Mouse (Mus musculus) midbrain, embryonic 12.5 days (tissue): ENCODE measurements at regions not wholly inside any gene's neighbourhood (a gene's known extent, or its start where the extent isn't known, plus 50 kb on each side); places are given as distances from the start of the nearest gene placed in this dataset.

Experiments used
- ATAC-seq: fragments of 200-750 bp; cut with Nextera tagmentation; 2 replicates; pipeline ENCODE4 v1.8.0; 2017; ENCODE audit warnings: low read depth, moderate TSS enrichment, moderate library complexity; ENCODE audit not compliant: low FRiP score
- H3K27ac ChIP-seq: fragments of 300-500 bp; sonication (generic); replicated peaks from 2 replicates; pipeline ENCODE4 v1.5.1; 2016; ENCODE audit warnings: mild to moderate bottlenecking
- H3K27me3 ChIP-seq: fragments of 300-500 bp; sonication (generic); 2 replicates; pipeline ENCODE4 v1.6.1; 2016; ENCODE audit warnings: mild to moderate bottlenecking
- H3K36me3 ChIP-seq: fragments of 300-500 bp; sonication (generic); 2 replicates; pipeline ENCODE4 v1.6.1; 2016
- H3K4me1 ChIP-seq: fragments of 300-500 bp; sonication (generic); 2 replicates; pipeline ENCODE4 v1.6.1; 2016
- H3K4me2 ChIP-seq: fragments of 300-500 bp; sonication (generic); replicated peaks from 2 replicates; pipeline ENCODE4 v1.6.1; 2016; ENCODE audit warnings: mild to moderate bottlenecking, moderate library complexity
- H3K4me3 ChIP-seq: fragments of 300-500 bp; sonication (generic); 2 replicates; pipeline ENCODE4 v1.5.1; 2016; ENCODE audit warnings: mild to moderate bottlenecking
- H3K9ac ChIP-seq: fragments of 300-500 bp; sonication (generic); replicated peaks from 2 replicates; pipeline ENCODE4 v1.6.1; 2016; ENCODE audit warnings: mild to moderate bottlenecking, moderate library complexity
- H3K9me3 ChIP-seq: fragments of 300-500 bp; sonication (generic); 2 replicates; pipeline ENCODE4 v1.6.1; 2016; ENCODE audit warnings: mild to moderate bottlenecking
- WGBS: fragments of 180-500 bp; shearing (Covaris S2); methylation state at CpG from one replicate; pipeline ENCODE4 v1.1.7; 2016; 5-methylcytosine and 5-hydroxymethylcytosine counted together

GRCm38 (mm10) chr11:79843021-79843420 lies 119.2 kb downstream of the Utp6 start:
- Histone ChIP-seq H3K4me2 (no peak overlapping the region), H3K36me3 (no peaks in the 10 kb centered on the region), H3K27me3 (0 out of 2 replicates have a peak, but pooled peaks cover 4% of the 10 kb centered on the region), H3K9me3 (no peaks in the 10 kb centered on the region), H3K9ac (no peak overlapping the region), H3K4me1 (no peaks in the 10 kb centered on the region), H3K4me3 (no peak overlapping the region), H3K27ac (no peak overlapping the region)
- ATAC-seq: no peak
- 74% methylated on average over 3 of the region's 3 CpGs for WGBS

DNA sequence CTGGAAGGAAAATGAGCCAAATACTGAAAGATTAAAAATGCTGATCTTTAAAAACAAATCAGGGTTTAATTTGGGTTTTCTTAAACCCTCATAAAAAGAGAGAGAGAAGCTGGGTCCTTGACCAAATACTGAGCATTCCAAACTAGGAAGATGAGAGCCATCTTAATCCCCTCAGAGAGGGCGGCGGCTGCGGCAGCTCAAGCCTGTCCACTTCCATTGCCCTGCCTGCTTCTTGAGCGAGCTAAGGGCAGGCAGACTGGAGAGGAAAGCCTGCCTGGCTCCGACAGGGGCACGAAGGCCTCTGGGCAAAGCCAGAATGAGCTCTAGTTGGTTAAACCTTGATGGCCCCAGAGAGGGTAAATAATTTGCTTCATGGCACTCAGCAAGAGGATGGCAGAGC lies 122.2 kb downstream of the Utp6 start:
- H3K27ac ChIP-seq: no peak overlapping the region
- 56% methylated on average over 6 of the region's 6 CpGs for WGBS
- 0 out of 2 replicates have a peak, but pooled peaks cover 4% of the 10 kb centered on the region for H3K27me3 ChIP-seq
- no peak for ATAC-seq
- no peak overlapping the region for H3K4me3 ChIP-seq
- H3K9me3 ChIP-seq: no peaks in the 10 kb centered on the region
- no peak overlapping the region for H3K9ac ChIP-seq
- no peak overlapping the region for H3K4me2 ChIP-seq
- H3K4me1 ChIP-seq: peaks cover 5% of the 10 kb centered on the region; the same call in 1 of the 2 replicates
- no peaks in the 10 kb centered on the region for H3K36me3 ChIP-seq

GRCm38 (mm10) chr11:79838051-79838450 lies 124.1 kb downstream of the Utp6 start:
- Histone ChIP-seq H3K4me3 (no peak overlapping the region), H3K9me3 (no peaks in the 10 kb centered on the region), H3K27ac (no peak overlapping the region), H3K4me2 (no peak overlapping the region), H3K9ac (no peak overlapping the region), H3K4me1 (peaks cover 9% of the 10 kb centered on the region; the same call in 1 of the 2 replicates), H3K36me3 (no peaks in the 10 kb centered on the region), H3K27me3 (0 out of 2 replicates have a peak, but pooled peaks cover 4% of the 10 kb centered on the region)
- ATAC-seq: no peak
- WGBS: 48% methylated on average over 4 of the region's 4 CpGs

- 54% methylated on average over 6 of the region's 6 CpGs for WGBS
- no peak overlapping the region for H3K9ac ChIP-seq
- H3K36me3 ChIP-seq: no peaks in the 10 kb centered on the region
- no peak overlapping the region for H3K4me2 ChIP-seq
- no peak for ATAC-seq
- H3K4me1 ChIP-seq: peaks cover 9% of the 10 kb centered on the region; the same call in 1 of the 2 replicates
- no peak overlapping the region for H3K27ac ChIP-seq
- H3K4me3 ChIP-seq: no peak overlapping the region
- 0 out of 2 replicates have a peak, but pooled peaks cover 4% of the 10 kb centered on the region for H3K27me3 ChIP-seq
- H3K9me3 ChIP-seq: no peaks in the 10 kb centered on the region
Measured at GRCm38 (mm10) chr11:79837076-79837990, 124.9 kb downstream of the Utp6 start.

- H3K4me3 ChIP-seq: no peak overlapping the region
- no peaks in the 10 kb centered on the region for H3K36me3 ChIP-seq
- H3K27ac ChIP-seq: no peak overlapping the region
- H3K9ac ChIP-seq: no peak overlapping the region
- H3K4me1 ChIP-seq: peaks cover 9% of the 10 kb centered on the region; the same call in 1 of the 2 replicates
- no peak for ATAC-seq
- H3K27me3 ChIP-seq: no peaks in the 10 kb centered on the region
- no peaks in the 10 kb centered on the region for H3K9me3 ChIP-seq
- H3K4me2 ChIP-seq: no peak overlapping the region
- WGBS: 93% methylated on average over 7 of the region's 7 CpGs
Measured at GRCm38 (mm10) chr11:79835873-79836272, 126.3 kb downstream of the Utp6 start.

DNA sequence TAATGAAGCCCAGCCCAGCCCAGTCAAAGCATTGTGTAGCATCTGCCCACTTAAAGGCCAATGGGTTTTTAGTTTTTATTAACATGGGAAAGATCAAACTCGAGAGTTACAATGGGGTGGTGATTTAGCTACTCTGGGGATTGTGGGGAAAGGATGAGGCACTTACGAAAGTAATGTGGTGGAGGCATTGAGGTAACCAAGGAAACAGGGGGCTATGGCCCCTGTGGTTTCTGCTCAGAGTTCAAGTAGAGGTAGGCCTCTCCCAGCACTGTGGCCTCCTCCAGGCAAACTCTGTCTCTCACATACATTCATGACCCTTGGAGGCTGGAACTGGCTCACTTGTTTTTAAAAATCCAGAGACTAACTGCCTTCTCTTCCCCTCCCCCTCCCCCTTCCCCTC lies 128.4 kb downstream of the Utp6 start:
- Histone ChIP-seq H3K36me3 (no peaks in the 10 kb centered on the region), H3K27ac (no peak overlapping the region), H3K9me3 (no peaks in the 10 kb centered on the region), H3K4me3 (no peak overlapping the region), H3K27me3 (no peaks in the 10 kb centered on the region), H3K4me1 (peaks cover 9% of the 10 kb centered on the region; the same call in 1 of the 2 replicates), H3K9ac (no peak overlapping the region), H3K4me2 (no peak overlapping the region)
- WGBS: 15% methylated on average over 2 of the region's 2 CpGs
- ATAC-seq: no peak

DNA sequence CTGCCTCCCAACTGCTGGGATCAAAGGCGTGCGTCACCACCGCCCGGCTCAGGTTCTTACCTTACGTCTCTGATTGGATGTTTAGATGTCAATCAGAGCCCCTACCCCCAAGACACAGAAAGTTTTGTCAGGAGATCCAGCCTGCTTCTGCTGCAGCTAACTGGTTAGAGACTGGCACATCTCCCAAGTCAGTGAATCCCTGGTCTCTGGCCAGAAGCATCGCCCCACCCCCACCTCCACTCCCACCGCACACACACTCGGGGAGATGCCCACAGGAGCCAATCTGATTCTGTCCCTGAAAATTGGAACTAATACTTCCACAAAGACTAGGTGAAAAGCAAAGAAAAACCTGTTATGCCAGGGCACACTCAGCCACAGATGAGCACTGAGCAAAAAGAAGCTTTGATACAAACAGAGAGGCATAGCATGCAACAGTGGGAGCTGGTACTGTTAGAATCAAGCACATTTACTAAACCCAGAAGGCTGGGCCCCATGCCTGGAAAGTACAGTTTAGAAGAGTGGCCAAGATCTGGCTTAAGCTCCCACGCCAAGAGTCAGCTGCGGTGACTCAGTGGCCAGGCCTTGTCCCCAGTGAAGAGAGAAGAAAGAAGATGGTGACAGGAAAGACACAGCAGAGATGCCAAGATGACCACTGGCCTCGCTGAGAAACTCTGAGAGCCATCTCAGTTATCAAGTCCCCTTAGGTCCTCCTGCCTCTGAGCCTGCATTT lies 130.4 kb downstream of the Utp6 start:
- no peak for ATAC-seq
- 0 out of 2 replicates have a peak, but pooled peaks cover 4% of the 10 kb centered on the region for H3K4me1 ChIP-seq
- H3K27me3 ChIP-seq: no peaks in the 10 kb centered on the region
- no peak overlapping the region for H3K27ac ChIP-seq
- no peak overlapping the region for H3K4me3 ChIP-seq
- no peaks in the 10 kb centered on the region for H3K9me3 ChIP-seq
- H3K4me2 ChIP-seq: no peak overlapping the region
- WGBS: 92% methylated on average over 11 of the region's 11 CpGs
- no peak overlapping the region for H3K9ac ChIP-seq
- no peaks in the 10 kb centered on the region for H3K36me3 ChIP-seq

DNA sequence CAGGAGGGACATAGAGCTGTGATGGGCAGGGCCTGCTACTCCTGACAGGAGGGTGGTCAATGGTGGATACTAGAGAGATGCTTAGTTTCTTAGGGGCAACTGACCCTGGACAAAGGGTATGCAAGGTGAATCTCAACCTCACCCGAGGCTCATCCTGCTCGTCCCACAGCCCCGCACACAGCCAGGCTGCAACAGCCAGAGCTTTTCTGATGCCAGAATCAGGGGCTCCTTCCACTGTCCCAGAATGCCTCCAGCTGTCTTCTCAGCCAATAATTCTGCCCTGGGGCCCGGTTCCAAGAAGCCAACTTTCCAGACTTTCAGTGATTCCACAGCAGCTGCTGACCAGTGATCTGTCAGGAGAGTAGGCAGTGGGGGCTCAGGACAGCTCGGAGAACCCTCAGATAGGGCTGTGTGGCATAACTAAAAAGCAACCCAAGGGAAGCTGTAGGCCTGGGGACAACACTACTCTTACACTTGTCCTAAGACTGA lies 131.6 kb downstream of the Utp6 start:
- 0 out of 2 replicates have a peak, but pooled peaks cover 4% of the 10 kb centered on the region for H3K4me1 ChIP-seq
- H3K9ac ChIP-seq: no peak overlapping the region
- H3K9me3 ChIP-seq: no peaks in the 10 kb centered on the region
- H3K4me3 ChIP-seq: no peak overlapping the region
- H3K4me2 ChIP-seq: no peak overlapping the region
- H3K27ac ChIP-seq: no peak overlapping the region
- no peaks in the 10 kb centered on the region for H3K36me3 ChIP-seq
- ATAC-seq: no peak
- WGBS: 94% methylated on average over 5 of the region's 5 CpGs
- no peaks in the 10 kb centered on the region for H3K27me3 ChIP-seq

- 92% methylated on average over 3 of the region's 3 CpGs for WGBS
- Histone ChIP-seq H3K36me3 (no peaks in the 10 kb centered on the region), H3K27me3 (no peaks in the 10 kb centered on the region)
Measured at GRCm38 (mm10) chr11:79827034-79827433, 135.2 kb downstream of the Utp6 start.

DNA sequence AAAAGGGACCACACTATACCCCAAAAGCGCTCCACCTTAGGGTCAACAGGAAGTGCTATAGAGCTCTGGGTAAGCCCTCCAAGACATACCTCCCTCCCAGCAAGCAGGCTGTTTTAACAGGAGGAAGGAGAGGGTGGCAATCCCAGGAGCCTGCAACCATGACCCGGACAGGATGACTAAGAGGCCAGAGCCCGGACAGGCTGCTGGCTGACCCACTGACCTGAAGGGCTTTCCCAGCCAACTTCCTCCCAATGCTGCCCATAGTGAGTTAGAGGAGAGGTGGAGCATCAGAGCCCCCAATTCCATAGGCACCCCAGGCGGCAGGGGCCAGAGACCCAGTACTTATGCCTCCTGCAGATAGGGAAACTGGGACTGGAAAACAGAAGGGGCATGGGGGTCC lies 136.3 kb downstream of the Utp6 start:
- no peaks in the 10 kb centered on the region for H3K4me1 ChIP-seq
- no peak overlapping the region for H3K27ac ChIP-seq
- no peaks in the 10 kb centered on the region for H3K27me3 ChIP-seq
- 87% methylated on average over 4 of the region's 4 CpGs for WGBS
- no peak overlapping the region for H3K4me3 ChIP-seq
- H3K9ac ChIP-seq: no peak overlapping the region
- no peaks in the 10 kb centered on the region for H3K36me3 ChIP-seq
- H3K9me3 ChIP-seq: no peaks in the 10 kb centered on the region
- H3K4me2 ChIP-seq: no peak overlapping the region
- ATAC-seq: no peak

More at GRCm38 (mm10) chr11:79827034-79827433, 135.2 kb downstream of the Utp6 start:
- ATAC-seq: no peak
- Histone ChIP-seq H3K9me3 (no peaks in the 10 kb centered on the region), H3K27ac (no peak overlapping the region), H3K9ac (no peak overlapping the region), H3K4me1 (no peaks in the 10 kb centered on the region), H3K4me3 (no peak overlapping the region), H3K4me2 (no peak overlapping the region)

DNA sequence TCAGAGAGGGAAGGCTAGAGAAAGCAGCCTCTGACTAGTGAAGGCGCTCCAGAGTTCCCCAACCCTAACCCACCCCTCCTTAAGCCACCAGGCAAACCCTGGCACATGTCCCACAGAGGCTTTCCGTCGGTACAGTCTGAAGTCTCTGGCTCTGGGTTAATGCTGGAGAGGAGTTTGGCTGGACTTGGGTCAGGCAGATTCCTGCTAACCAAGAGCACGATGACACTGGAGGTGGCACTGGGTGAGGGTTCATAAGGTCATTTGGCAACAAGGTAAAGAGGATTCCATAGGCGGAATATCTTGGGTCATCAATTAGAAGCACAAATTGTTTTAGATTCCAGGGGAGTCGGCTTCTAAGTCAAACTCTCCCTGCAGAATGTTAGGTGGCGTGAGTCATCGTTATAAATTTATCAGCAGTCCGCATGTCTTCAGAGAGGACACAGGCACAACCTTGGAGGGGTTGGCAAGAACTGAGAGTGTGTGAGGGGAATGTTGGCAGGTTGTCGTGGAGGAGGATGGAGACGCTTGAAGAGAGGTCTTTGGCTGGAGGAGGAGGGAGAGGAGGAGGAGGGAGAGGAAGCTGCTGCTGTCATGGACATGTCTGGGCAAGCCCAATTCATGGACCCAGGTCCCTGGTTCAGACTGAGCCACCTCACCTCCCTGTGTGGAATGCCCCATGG lies 138.4 kb downstream of the Utp6 start:
- H3K9me3 ChIP-seq: no peaks in the 10 kb centered on the region
- no peak overlapping the region for H3K4me2 ChIP-seq
- no peak for ATAC-seq
- no peaks in the 10 kb centered on the region for H3K4me1 ChIP-seq
- WGBS: 90% methylated on average over 11 of the region's 11 CpGs
- H3K4me3 ChIP-seq: no peak overlapping the region
- H3K27ac ChIP-seq: no peak overlapping the region
- H3K9ac ChIP-seq: no peak overlapping the region
- no peaks in the 10 kb centered on the region for H3K27me3 ChIP-seq
- H3K36me3 ChIP-seq: no peaks in the 10 kb centered on the region
